Mouse (Mus musculus) C2C12 (cell line): ENCODE measurements at regions not wholly inside any gene's neighbourhood (a gene's known extent, or its start where the extent isn't known, plus 50 kb on each side); places are given as distances from the start of the nearest gene placed in this dataset.
A peak's percentile ranks its signal among the peaks of the same experiment; 100 is the strongest.

Source experiments
- H3K27me3 ChIP-seq: one replicate; pipeline ENCODE4 v1.6.1; 2011; ENCODE audit not compliant: control insufficient read depth, insufficient read depth, insufficient read length
- H3K36me3 ChIP-seq: one replicate; pipeline ENCODE4 v1.6.1; 2011; ENCODE audit not compliant: control insufficient read depth, insufficient read depth
- H3K4me3 ChIP-seq: one replicate; pipeline ENCODE4 v1.5.1; 2011; ENCODE audit warnings: mild to moderate bottlenecking, control low read depth; ENCODE audit not compliant: poor library complexity, insufficient read depth, severe bottlenecking
- H3K79me2 ChIP-seq: one replicate; pipeline ENCODE4 v1.6.1; 2011; ENCODE audit not compliant: control insufficient read depth, insufficient read depth
- H3K79me3 ChIP-seq: one replicate; pipeline ENCODE4 v1.6.1; 2011; ENCODE audit warnings: low read depth, control low read depth
- H3ac ChIP-seq: one replicate; pipeline ENCODE3; 2011; ENCODE audit warnings: low read depth; ENCODE audit not compliant: control insufficient read depth, insufficient read length
- CEBPB ChIP-seq: IDR thresholded peaks from one replicate; pipeline ENCODE4 v1.6.1; 2011; ENCODE audit warnings: low read depth, mild to moderate bottlenecking, control low read depth, moderate library complexity
- CTCF ChIP-seq: IDR thresholded peaks from one replicate; pipeline ENCODE4 v1.5.1; 2011; ENCODE audit not compliant: control insufficient read depth, insufficient read depth, insufficient read length
- FOSL1 ChIP-seq: IDR thresholded peaks from one replicate; pipeline ENCODE4 v1.8.0; 2011; ENCODE audit warnings: mild to moderate bottlenecking, low read length; ENCODE audit not compliant: poor library complexity, insufficient read depth, severe bottlenecking
- MAX ChIP-seq: IDR thresholded peaks from one replicate; pipeline ENCODE4 v1.6.1; 2011; ENCODE audit warnings: mild to moderate bottlenecking, control low read depth
- MYOD1 ChIP-seq: IDR thresholded peaks from one replicate; pipeline ENCODE4 v1.6.1; 2011; ENCODE audit warnings: low read depth; ENCODE audit not compliant: control insufficient read depth, insufficient read length
- MYOG ChIP-seq: IDR thresholded peaks from one replicate; pipeline ENCODE4 v1.6.1; 2011; ENCODE audit not compliant: control insufficient read depth, insufficient read length; ENCODE audit errors: extremely low read depth
- USF1 ChIP-seq: IDR thresholded peaks from one replicate; pipeline ENCODE4 v1.6.1; 2011; ENCODE audit warnings: low read depth, mild to moderate bottlenecking, control low read depth, moderate library complexity

GRCm38 (mm10) chr11:111666336-111666735 lies 600.4 kb downstream of the Kcnj2 start:
- H3ac ChIP-seq: no peak overlapping the region
- no peaks in the 10 kb centered on the region for H3K79me2 ChIP-seq
- no peaks in the 10 kb centered on the region for H3K79me3 ChIP-seq
- no peak overlapping the region for H3K4me3 ChIP-seq
- no peaks in the 10 kb centered on the region for H3K36me3 ChIP-seq
- TF ChIP-seq MYOG (no peak), MAX (no peak), USF1 (no peak), FOSL1 (no peak)
- H3K27me3 ChIP-seq: no peaks in the 10 kb centered on the region

- H3K79me3 ChIP-seq: no peaks in the 10 kb centered on the region
- H3K36me3 ChIP-seq: no peaks in the 10 kb centered on the region
- H3K4me3 ChIP-seq: no peak overlapping the region
- TF ChIP-seq CEBPB (no peak), MAX (no peak), USF1 (no peak), CTCF (no peak), MYOG (no peak), MYOD1 (no peak), FOSL1 (no peak)
- no peaks in the 10 kb centered on the region for H3K79me2 ChIP-seq
- H3ac ChIP-seq: no peak overlapping the region
- H3K27me3 ChIP-seq: no peaks in the 10 kb centered on the region
Measured at GRCm38 (mm10) chr11:111671865-111672264, 605.9 kb downstream of the Kcnj2 start.

- no peak overlapping the region for H3K4me3 ChIP-seq
- no peaks in the 10 kb centered on the region for H3K27me3 ChIP-seq
- no peaks in the 10 kb centered on the region for H3K36me3 ChIP-seq
- no peak overlapping the region for H3ac ChIP-seq
- no peaks in the 10 kb centered on the region for H3K79me2 ChIP-seq
- TF ChIP-seq MYOD1 (no peak), USF1 (no peak), MYOG (no peak)
- no peaks in the 10 kb centered on the region for H3K79me3 ChIP-seq
Measured at GRCm38 (mm10) chr11:111675673-111676072, 609.7 kb downstream of the Kcnj2 start.

DNA sequence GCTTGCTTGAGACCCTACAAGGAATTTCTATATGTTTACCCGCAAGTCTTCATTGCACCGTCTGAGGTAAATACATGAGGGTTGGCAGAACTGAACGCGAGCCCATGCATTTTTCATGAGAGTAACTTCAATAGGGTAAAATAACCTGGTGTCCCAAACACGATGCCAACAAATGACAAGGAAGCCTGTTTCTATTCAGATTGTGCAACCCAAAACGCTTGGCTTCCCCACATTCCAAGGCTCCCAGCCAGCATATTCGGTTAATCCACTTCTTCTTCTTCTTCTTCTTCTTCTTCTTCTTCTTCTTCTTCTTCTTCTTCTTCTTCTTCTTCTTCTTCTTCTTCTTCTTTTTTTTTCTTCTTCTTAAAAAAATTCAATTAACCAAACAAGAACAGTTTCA lies 616.4 kb downstream of the Kcnj2 start:
- no peaks in the 10 kb centered on the region for H3K79me3 ChIP-seq
- no peak overlapping the region for H3ac ChIP-seq
- no peaks in the 10 kb centered on the region for H3K36me3 ChIP-seq
- H3K4me3 ChIP-seq: no peak overlapping the region
- peak; percentile 56 for TF ChIP-seq CEBPB
- TF ChIP-seq MYOD1: no peak
- TF ChIP-seq FOSL1: no peak
- no peak for TF ChIP-seq MYOG
- H3K27me3 ChIP-seq: no peaks in the 10 kb centered on the region
- no peaks in the 10 kb centered on the region for H3K79me2 ChIP-seq

- H3ac ChIP-seq: no peak overlapping the region
- H3K36me3 ChIP-seq: no peaks in the 10 kb centered on the region
- H3K4me3 ChIP-seq: no peak overlapping the region
- H3K79me2 ChIP-seq: no peaks in the 10 kb centered on the region
- no peaks in the 10 kb centered on the region for H3K79me3 ChIP-seq
- no peaks in the 10 kb centered on the region for H3K27me3 ChIP-seq
- TF ChIP-seq CTCF (no peak), FOSL1 (no peak), CEBPB (peak; percentile 83), MYOG (no peak)
Measured at GRCm38 (mm10) chr11:111683909-111684308, 617.9 kb downstream of the Kcnj2 start.

GRCm38 (mm10) chr11:111687769-111688168 lies 621.8 kb downstream of the Kcnj2 start:
- Histone ChIP-seq H3K79me3 (no peaks in the 10 kb centered on the region), H3K4me3 (no peak overlapping the region), H3K27me3 (no peaks in the 10 kb centered on the region), H3K79me2 (no peaks in the 10 kb centered on the region), H3K36me3 (no peaks in the 10 kb centered on the region), H3ac (no peak overlapping the region)
- no peak for TF ChIP-seq FOSL1
